Mouse (Mus musculus) lung, embryonic 14.5 days (tissue): ENCODE results near the gene Cenpf. TPM values are rescaled to one million over a fixed set of nuclear protein-coding genes. Genes with fewer than 3 reads are reported as not detected.

ENCODE experiments used
- ATAC-seq: fragments of 200-750 bp; cut with Nextera tagmentation; 2 replicates; pipeline ENCODE4 v1.8.0; 2017; ENCODE audit warnings: mild to moderate bottlenecking, moderate TSS enrichment, moderate library complexity; ENCODE audit not compliant: insufficient read depth
- DNase-seq: peaks from one replicate; pipeline ENCODE4 v3.0.0-alpha.2; 2015
- H3K27ac ChIP-seq: fragments of 300-500 bp; sonication (generic); 2 replicates; pipeline ENCODE4 v1.5.1; 2014; ENCODE audit warnings: low read depth, mild to moderate bottlenecking, moderate library complexity
- H3K27me3 ChIP-seq: fragments of 300-500 bp; sonication (generic); 2 replicates; pipeline ENCODE4 v1.6.1; 2014; ENCODE audit warnings: low read length, control low read depth; ENCODE audit not compliant: insufficient read depth
- H3K36me3 ChIP-seq: fragments of 300-500 bp; sonication (generic); 2 replicates; pipeline ENCODE4 v1.6.1; 2014; ENCODE audit warnings: control low read depth; ENCODE audit not compliant: insufficient read depth
- H3K4me1 ChIP-seq: fragments of 300-500 bp; sonication (generic); 2 replicates; pipeline ENCODE4 v1.6.1; 2014; ENCODE audit warnings: antibody characterized with exemption, control low read depth; ENCODE audit not compliant: insufficient read depth
- H3K4me2 ChIP-seq: fragments of 300-500 bp; sonication (generic); 2 replicates; pipeline ENCODE4 v1.6.1; 2014; ENCODE audit warnings: mild to moderate bottlenecking
- H3K4me3 ChIP-seq: fragments of 300-500 bp; sonication (generic); 2 replicates; pipeline ENCODE4 v1.5.1; 2014; ENCODE audit warnings: low read depth, low read length
- H3K9ac ChIP-seq: fragments of 300-500 bp; sonication (generic); 2 replicates; pipeline ENCODE4 v1.6.1; 2014
- H3K9me3 ChIP-seq: fragments of 300-500 bp; sonication (generic); 2 replicates; pipeline ENCODE4 v1.6.1; 2016; ENCODE audit warnings: low read depth, low read length, control low read depth
- CTCF ChIP-seq: IDR thresholded peaks from 2 replicates; pipeline ENCODE4 v1.5.1; 2016; ENCODE audit warnings: antibody characterized with exemption, low read depth
- whole genome bisulfite sequencing: fragments of 180-500 bp; shearing (Covaris S2); extraction: QIAGEN DNeasy Blood & Tissue Kit; methylation state at CpG from one replicate; pipeline ENCODE4 v1.1.7; 2014; 5-methylcytosine and 5-hydroxymethylcytosine counted together
- polyA plus RNA-seq: library from polyadenylated mRNA; unstranded; fragments of >200 nt; fragmentation: Nextera tagmentation; extraction: Ambion mirVana; gene quantifications from 2 replicates; pipeline ENCODE4 v1.2.1, GENCODE M21; 2014

The Cenpf gene
- 91.1 and 103 TPM in 2 replicates for polyA plus RNA-seq

DNA sequence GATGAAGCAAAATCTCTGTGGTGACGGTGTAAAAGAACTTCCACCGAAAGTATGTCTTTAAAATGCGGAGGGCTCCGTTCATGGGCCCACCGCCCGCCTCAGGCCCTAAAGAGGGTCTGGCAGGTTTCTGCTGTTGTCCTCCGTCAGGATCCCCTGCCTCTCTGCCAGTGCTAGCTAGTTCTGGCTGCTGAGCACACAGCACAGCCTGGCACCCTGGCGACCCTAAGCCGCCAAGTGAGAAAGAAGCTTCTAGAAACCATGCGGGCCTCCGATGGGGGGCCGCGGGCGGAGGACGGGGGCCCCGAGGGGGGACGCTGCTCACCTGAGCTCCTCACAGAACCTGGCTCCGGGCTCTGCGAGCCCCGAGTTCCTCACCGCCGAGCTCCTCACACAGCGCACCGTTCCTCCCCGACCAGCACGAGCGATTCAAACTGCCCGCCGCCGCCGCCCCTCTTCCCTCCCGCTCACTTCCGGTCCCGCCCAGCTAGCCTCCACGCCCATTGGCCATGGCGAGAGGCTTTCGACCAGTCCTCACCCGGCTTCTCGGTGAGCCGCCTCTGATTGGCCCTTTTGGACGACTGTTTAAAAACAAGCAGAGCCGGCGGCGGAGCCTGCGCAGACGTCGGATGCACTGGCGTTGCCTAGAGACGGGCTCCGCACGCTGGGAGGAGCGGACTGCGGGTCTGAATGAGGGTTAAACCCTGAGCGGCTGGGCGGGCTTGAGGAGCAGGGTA lies at the start of gene Cenpf:
Cenpf (minus strand) TSS at position 433 of the 734 bp plus-strand sequence.
- ATAC-seq (peak; percentile 100), DNase-seq (peak; percentile 99)
- Histone ChIP-seq H3K4me2 (peak within 1 kb of the TSS; percentile 91), H3K9ac (peak within 1 kb of the TSS; percentile 83), H3K9me3 (no peaks in the 10 kb centered on the region), H3K4me1 (0 out of 2 replicates have a peak, but pooled peaks cover 4% of the 10 kb centered on the region), H3K27me3 (no peaks in the 10 kb centered on the region), H3K36me3 (peaks cover 27% of the 10 kb centered on the region), H3K4me3 (peak within 1 kb of the TSS; percentile 92), H3K27ac (peak within 1 kb of the TSS; percentile 49; the same call in 1 of the 2 replicates)
- no peak for TF ChIP-seq CTCF
- WGBS: under 1% methylated on average over 53 of the region's 55 CpGs

DNA sequence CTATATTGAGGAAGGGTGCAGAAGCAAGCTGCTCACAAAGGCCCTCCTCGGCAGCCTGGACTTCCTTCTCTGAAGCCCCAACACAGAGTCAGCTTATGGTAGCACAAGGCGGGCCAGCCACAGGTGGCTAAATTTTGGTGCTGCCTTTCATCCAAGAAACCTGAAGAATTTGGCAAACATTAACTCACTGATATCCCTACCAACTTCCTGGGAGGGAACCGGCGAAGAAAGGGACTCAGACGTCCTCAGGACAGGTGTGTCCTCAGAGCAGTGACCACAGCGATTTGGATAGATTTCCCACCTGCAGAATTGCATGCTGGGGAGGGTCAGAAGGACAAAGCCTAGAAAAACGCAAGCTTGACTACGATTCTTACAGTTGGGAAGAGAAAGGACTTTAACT lies 44.3 kb upstream of the Cenpf start:
- no peaks in the 10 kb centered on the region for H3K27me3 ChIP-seq
- no peak for TF ChIP-seq CTCF
- peaks cover 4% of the 10 kb centered on the region; the same call in 1 of the 2 replicates for H3K4me1 ChIP-seq
- ATAC-seq (no peak), DNase-seq (no peak)
- H3K4me3 ChIP-seq: no peak overlapping the region
- WGBS: 60% methylated on average over 8 of the region's 8 CpGs
- H3K9ac ChIP-seq: no peak overlapping the region
- H3K9me3 ChIP-seq: no peaks in the 10 kb centered on the region
- H3K4me2 ChIP-seq: peak overlapping the region; percentile 29; the same call in 1 of the 2 replicates
- H3K36me3 ChIP-seq: no peaks in the 10 kb centered on the region
- peak overlapping the region; percentile 70; the same call in 1 of the 2 replicates for H3K27ac ChIP-seq

DNA sequence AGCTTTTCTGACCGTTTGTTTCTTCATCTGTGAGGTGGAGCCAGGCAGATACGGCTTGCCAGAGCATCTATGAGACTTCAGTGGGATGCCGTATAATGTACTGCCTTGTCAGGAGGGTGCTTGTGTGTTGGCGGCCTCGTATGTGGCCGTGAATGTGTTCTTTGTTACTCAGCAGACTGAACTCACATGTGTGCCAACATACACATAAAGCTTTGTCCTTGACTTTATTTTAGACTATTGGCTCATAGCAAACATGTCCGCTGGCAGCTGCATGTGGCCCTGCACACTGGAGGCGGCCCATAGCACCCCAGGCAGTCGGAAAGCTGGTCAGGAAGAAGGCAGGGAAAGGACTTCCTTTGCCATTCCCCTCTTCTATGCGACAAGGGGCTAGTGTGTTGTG lies 43.8 kb upstream of the Cenpf start:
- Histone ChIP-seq H3K4me1 (peaks cover 4% of the 10 kb centered on the region; the same call in 1 of the 2 replicates), H3K27me3 (no peaks in the 10 kb centered on the region), H3K9ac (no peak overlapping the region), H3K27ac (peak overlapping the region; percentile 70; the same call in 1 of the 2 replicates), H3K9me3 (no peaks in the 10 kb centered on the region), H3K36me3 (no peaks in the 10 kb centered on the region), H3K4me3 (no peak overlapping the region), H3K4me2 (peak overlapping the region; percentile 79; the same call in 1 of the 2 replicates)
- 58% methylated on average over 10 of the region's 10 CpGs for WGBS
- ATAC-seq (no peak), DNase-seq (peak; percentile 18)
- TF ChIP-seq CTCF: no peak

DNA sequence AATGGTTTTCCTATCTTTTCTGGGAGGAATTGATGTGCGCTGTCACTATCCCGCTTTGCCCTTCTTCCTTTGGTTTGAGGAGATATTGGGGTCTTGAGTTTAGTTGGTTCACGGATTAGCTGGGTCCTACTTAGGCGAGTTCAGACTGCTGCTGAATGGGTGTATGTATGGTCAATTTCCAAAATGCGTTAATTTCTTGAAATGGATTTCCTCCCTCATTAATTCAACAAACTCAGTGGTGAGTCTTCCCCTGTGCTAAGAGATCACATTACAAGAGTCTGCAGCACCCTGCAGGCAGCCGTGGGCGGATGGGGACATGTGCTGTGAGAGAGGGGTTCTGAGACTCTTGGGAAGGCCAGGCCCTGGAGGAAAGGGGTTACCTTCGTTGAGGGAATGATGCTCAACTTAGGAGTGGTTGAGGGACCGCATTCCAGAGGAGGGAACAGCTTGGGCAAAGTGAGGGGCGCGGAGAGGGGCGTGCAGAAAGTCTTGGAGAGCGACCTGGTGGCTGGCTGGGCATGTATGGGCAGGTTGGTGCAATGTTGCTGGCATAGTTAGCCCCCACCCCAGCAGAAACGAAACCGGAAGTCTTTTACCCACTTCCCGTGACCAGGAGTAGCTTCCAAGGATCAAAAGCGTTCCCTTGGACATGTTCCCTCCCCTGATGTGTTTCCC lies 41.4 kb upstream of the Cenpf start:
- ATAC-seq (no peak), DNase-seq (peak; percentile 40)
- Histone ChIP-seq H3K36me3 (no peaks in the 10 kb centered on the region), H3K4me3 (peak overlapping the region; percentile 78), H3K27me3 (no peaks in the 10 kb centered on the region), H3K27ac (peak overlapping the region; percentile 97; the same call in 1 of the 2 replicates), H3K9ac (peak overlapping the region; percentile 86), H3K4me2 (peak overlapping the region; percentile 79), H3K9me3 (no peaks in the 10 kb centered on the region), H3K4me1 (peaks cover 4% of the 10 kb centered on the region; the same call in 1 of the 2 replicates)
- WGBS: 6% methylated on average over 17 of the region's 17 CpGs
- TF ChIP-seq CTCF: no peak

DNA sequence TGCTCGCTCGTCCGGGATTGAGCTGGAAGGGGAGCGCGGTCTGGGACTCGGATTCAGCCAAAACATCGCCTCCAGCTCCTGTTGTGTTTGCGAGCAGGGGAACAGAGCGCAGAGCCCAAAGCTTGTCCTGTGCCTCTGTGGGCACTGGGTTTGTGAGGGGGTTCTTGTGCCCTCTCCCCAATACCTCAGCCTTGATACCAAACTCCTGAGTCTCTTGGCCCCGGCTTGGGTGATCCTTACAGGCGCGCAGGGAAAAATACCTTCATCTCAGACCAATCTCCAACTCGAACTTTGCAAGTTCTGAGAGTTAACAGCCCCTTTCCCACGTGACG lies 40.9 kb upstream of the Cenpf start:
- 1% methylated on average over 15 of the region's 15 CpGs for WGBS
- ATAC-seq (no peak), DNase-seq (peak; percentile 21)
- peak overlapping the region; percentile 97 for H3K27ac ChIP-seq
- H3K9ac ChIP-seq: peak overlapping the region; percentile 86
- TF ChIP-seq CTCF: no peak
- no peaks in the 10 kb centered on the region for H3K27me3 ChIP-seq
- H3K4me2 ChIP-seq: peak overlapping the region; percentile 79
- no peaks in the 10 kb centered on the region for H3K36me3 ChIP-seq
- peaks cover 4% of the 10 kb centered on the region; the same call in 1 of the 2 replicates for H3K4me1 ChIP-seq
- no peaks in the 10 kb centered on the region for H3K9me3 ChIP-seq
- H3K4me3 ChIP-seq: peak overlapping the region; percentile 78

DNA sequence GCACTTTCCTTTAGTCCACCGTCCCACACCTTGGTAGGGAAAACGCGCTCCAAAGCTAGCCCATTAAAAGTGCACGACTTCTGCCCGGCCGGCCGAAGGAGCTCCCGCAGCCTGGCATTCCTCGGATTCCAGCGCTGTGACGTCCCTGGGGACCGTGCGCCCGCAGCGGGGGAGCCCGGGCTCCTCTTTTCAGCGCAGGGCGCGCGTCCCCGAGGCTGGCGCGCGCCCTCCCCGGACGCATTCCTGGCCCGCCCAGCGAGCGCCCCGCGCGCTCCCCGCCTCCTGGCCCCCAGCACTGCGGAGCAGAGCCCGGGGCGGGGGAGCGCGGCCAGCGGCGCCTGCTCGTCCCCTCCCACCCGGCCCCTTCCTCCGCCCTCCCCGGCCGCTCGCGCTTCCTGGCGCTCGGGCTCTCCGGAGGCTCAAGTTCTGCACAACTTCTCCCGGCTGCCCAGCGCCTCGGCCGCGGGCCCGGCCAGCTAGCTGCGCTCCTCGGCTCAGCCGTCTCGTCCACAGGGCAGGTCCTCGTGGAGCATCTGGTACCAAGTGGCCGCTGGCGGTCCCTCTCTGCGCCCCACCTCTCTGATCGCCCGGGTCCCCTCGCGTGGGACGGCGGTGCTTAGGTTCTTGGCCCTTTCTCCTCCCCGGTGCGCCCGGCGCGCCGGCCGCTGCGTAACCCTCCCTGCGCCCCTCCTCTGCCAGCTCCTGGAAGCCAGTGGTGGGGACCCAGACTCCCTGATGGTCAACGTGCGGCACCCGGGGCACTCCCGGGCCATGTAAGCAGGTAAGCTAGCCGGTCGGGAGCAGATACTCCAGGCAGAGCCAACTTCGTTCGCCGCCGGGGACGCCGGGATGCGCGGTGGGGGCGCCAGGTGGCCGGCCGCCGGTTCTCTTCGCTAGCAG lies 40.2 kb upstream of the Cenpf start, which contains the start of gene Ptpn14:
Ptpn14 (plus strand) TSS at position 385 of the 900 bp plus-strand sequence.
- Histone ChIP-seq H3K27me3 (no peaks in the 10 kb centered on the region), H3K27ac (peak within 1 kb of the TSS; percentile 97), H3K4me1 (peaks cover 4% of the 10 kb centered on the region; the same call in 1 of the 2 replicates), H3K4me2 (peak within 1 kb of the TSS; percentile 79), H3K9ac (peak within 1 kb of the TSS; percentile 86), H3K9me3 (no peaks in the 10 kb centered on the region), H3K36me3 (no peaks in the 10 kb centered on the region), H3K4me3 (peak within 1 kb of the TSS; percentile 78)
- DNase-seq (peak; percentile 98), ATAC-seq (peak; percentile 94)
- under 1% methylated on average over 98 of the region's 98 CpGs for WGBS
- TF ChIP-seq CTCF: no peak
